Mouse (Mus musculus) ES-Bruce4 (cell line): ENCODE data around the gene Scn2b. TPM values are rescaled to one million over a fixed set of nuclear protein-coding genes. Genes with fewer than 3 reads are reported as not detected.

ENCODE experiments used
- H3K27ac ChIP-seq: 2 replicates; pipeline ENCODE4 v1.5.1; 2012; ENCODE audit warnings: low read length, inconsistent platforms; ENCODE audit not compliant: insufficient read depth
- H3K27me3 ChIP-seq: 2 replicates; pipeline ENCODE4 v1.6.1; 2012; ENCODE audit warnings: mild to moderate bottlenecking, low read length, inconsistent platforms; ENCODE audit not compliant: control insufficient read depth, poor library complexity, insufficient read depth, severe bottlenecking
- H3K36me3 ChIP-seq: 2 replicates; pipeline ENCODE4 v1.6.1; 2012; ENCODE audit warnings: inconsistent platforms, mild to moderate bottlenecking, low read length, moderate library complexity; ENCODE audit not compliant: control insufficient read depth, poor library complexity, insufficient read depth, severe bottlenecking
- H3K4me1 ChIP-seq: one replicate; pipeline ENCODE4 v1.8.1; 2011; ENCODE audit warnings: low read length; ENCODE audit not compliant: control insufficient read depth, insufficient read depth
- H3K4me3 ChIP-seq: 2 replicates; pipeline ENCODE4 v1.5.1; 2011; ENCODE audit warnings: low read depth, mild to moderate bottlenecking, low read length
- H3K9ac ChIP-seq: 2 replicates; pipeline ENCODE4 v1.6.1; 2012; ENCODE audit warnings: low read depth, mild to moderate bottlenecking, inconsistent platforms; ENCODE audit not compliant: poor library complexity, severe bottlenecking
- H3K9me3 ChIP-seq: replicated peaks from 2 replicates; pipeline ENCODE4 v1.6.1; 2012; ENCODE audit warnings: mild to moderate bottlenecking, low read length, inconsistent platforms; ENCODE audit not compliant: control insufficient read depth, poor library complexity, insufficient read depth, severe bottlenecking
- CTCF ChIP-seq: IDR thresholded peaks from one replicate; pipeline ENCODE4 v1.8.1; 2011; ENCODE audit warnings: low read depth, low read length
- EP300 ChIP-seq: IDR thresholded peaks from 2 replicates; pipeline ENCODE4 v1.6.1; 2011; ENCODE audit warnings: low read depth, low read length; ENCODE audit not compliant: insufficient read depth
- POLR2A ChIP-seq: IDR thresholded peaks from one replicate; pipeline ENCODE4 v1.8.1; 2011; ENCODE audit warnings: low read length; ENCODE audit not compliant: insufficient read depth
- polyA plus RNA-seq: library from polyadenylated mRNA; stranded (reverse); fragments of >200 nt; gene quantifications from 2 replicates; pipeline ENCODE4 v1.2.4, GENCODE M21; 2011; ENCODE audit warnings: low read depth; ENCODE audit not compliant: missing spikeins, insufficient read depth, insufficient read length

Scn2b gene
- polyA plus RNA-seq, 1 experiment = 0.60 TPM

- Histone ChIP-seq H3K4me3 (no peak overlapping the region), H3K9ac (no peak overlapping the region), H3K36me3 (no peaks in the 10 kb centered on the region), H3K27me3 (no peaks in the 10 kb centered on the region), H3K4me1 (no peaks in the 10 kb centered on the region), H3K9me3 (no peaks in the 10 kb centered on the region), H3K27ac (no peak overlapping the region)
- TF ChIP-seq POLR2A = no peak
- no peak for TF ChIP-seq CTCF
- no peak for TF ChIP-seq EP300
Observed at GRCm38 (mm10) chr9:45150933-45151332, 33.4 kb downstream of the Scn2b start.

DNA sequence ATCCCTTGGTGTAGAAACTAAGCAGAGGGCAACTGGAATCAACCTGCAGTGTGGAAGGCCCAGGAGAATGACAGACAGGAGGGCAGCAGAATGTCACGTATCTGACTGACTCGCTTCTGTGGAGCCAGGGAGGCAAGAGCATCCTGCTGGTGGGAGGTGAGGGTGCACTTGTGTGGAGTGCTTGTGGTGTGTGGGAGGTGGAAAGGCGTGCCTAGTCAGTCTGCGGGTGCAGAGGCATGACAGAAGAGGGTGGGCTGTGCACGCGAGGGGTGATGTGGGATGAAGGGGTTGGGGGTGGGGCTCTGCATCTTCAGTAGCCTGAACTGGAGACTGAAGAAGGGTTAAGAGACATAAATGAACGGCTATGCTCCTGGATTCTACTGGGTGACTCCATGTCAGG lies 35.8 kb downstream of the Scn2b start:
- Histone ChIP-seq H3K4me1 (no peaks in the 10 kb centered on the region), H3K27me3 (no peaks in the 10 kb centered on the region), H3K9me3 (no peaks in the 10 kb centered on the region), H3K4me3 (no peak overlapping the region), H3K9ac (no peak overlapping the region), H3K36me3 (no peaks in the 10 kb centered on the region), H3K27ac (no peak overlapping the region)
- TF ChIP-seq EP300 (no peak), CTCF (no peak), POLR2A (no peak)

- Histone ChIP-seq H3K4me1 (peaks cover under 1% of the 10 kb centered on the region), H3K9ac (no peak overlapping the region), H3K9me3 (peaks cover 10% of the 10 kb centered on the region; the same call in 1 of the 2 replicates), H3K27me3 (no peaks in the 10 kb centered on the region), H3K4me3 (no peak overlapping the region), H3K36me3 (no peaks in the 10 kb centered on the region), H3K27ac (no peak overlapping the region)
- TF ChIP-seq POLR2A (no peak), CTCF (no peak), EP300 (no peak)
Observed at GRCm38 (mm10) chr9:45167903-45168302, 50.3 kb downstream of the Scn2b start.

DNA sequence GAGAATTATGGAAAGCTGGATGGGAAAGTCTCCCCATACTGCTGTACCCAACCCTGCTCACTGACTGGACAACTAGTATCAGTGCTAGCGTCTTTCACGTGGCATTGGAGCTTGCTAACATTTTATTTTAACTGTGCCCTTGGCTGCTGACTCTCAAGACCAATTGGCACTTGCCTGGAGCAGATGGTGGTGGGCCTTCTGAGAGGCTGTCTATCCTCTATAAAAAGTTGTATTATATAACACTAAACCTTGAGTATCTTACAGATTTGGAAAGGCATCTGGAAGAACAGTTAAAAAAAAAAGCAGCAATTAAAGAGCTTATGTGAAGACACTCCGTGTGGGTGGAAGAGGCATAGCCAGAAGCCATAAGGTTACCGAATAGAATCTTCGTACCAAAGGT lies 52.6 kb downstream of the Scn2b start:
- Histone ChIP-seq H3K9ac (no peak overlapping the region), H3K9me3 (peaks cover 10% of the 10 kb centered on the region; the same call in 1 of the 2 replicates), H3K4me1 (no peaks in the 10 kb centered on the region), H3K36me3 (no peaks in the 10 kb centered on the region), H3K4me3 (no peak overlapping the region), H3K27ac (no peak overlapping the region), H3K27me3 (no peaks in the 10 kb centered on the region)
- TF ChIP-seq EP300 (no peak), POLR2A (no peak), CTCF (no peak)

DNA sequence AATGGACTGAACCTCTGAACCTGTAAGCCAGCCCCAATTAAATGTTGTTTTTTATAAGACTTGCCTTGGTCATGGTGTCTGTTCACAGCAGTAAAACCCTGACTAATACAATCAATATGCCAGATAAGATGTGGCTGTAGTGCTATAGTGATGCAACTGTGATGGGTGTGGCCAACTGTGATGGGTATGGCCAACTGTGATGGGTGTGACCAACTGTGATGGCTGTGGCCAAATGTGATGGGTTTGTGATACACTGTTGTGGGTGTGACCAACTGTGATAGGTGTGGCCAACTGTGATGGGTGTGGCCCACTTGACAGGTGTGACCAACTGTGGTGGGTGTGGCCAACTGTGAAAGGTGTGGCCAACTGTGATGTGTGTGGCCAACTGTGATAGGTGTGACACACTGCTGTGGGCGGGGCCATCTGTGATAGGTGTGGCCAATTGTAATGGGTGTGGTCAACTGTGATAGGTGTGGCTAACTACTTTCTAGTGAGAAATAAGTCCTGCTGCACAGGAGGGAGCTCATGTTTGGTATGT lies 53.6 kb downstream of the Scn2b start:
- Histone ChIP-seq H3K27ac (no peak overlapping the region), H3K27me3 (no peaks in the 10 kb centered on the region), H3K4me3 (no peak overlapping the region), H3K9ac (no peak overlapping the region), H3K9me3 (0 out of 2 replicates have a peak, but pooled peaks cover 4% of the 10 kb centered on the region), H3K36me3 (no peaks in the 10 kb centered on the region), H3K4me1 (no peaks in the 10 kb centered on the region)
- no peak for TF ChIP-seq EP300
- TF ChIP-seq CTCF = no peak
- no peak for TF ChIP-seq POLR2A

DNA sequence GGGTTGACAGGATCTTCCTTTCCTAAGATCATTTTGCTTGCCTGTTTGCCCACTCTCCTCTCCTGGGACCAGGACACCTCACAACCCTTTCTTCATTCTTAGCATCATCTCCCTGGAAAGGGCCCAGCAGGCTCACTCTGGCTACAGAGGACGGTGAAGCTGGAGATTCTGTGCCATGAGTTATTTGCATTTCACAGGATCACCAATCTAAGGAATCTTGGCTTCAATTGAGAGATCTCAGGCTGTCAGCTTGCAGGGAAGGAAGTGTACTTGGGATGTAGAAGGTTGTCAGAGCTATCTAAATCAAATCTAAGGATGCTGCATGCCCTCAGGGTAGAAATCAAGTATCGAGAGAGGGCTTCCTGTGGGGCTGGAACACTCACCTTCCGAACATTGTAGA lies 55.9 kb downstream of the Scn2b start:
- TF ChIP-seq EP300 (no peak), CTCF (no peak), POLR2A (no peak)
- no peaks in the 10 kb centered on the region for H3K4me1 ChIP-seq
- no peak overlapping the region for H3K4me3 ChIP-seq
- H3K36me3 ChIP-seq = no peaks in the 10 kb centered on the region
- no peaks in the 10 kb centered on the region for H3K9me3 ChIP-seq
- no peaks in the 10 kb centered on the region for H3K27me3 ChIP-seq
- no peak overlapping the region for H3K9ac ChIP-seq
- H3K27ac ChIP-seq = no peak overlapping the region
